Mouse (Mus musculus) testis, adult 2 months (tissue): ENCODE measurements around the gene Slc35e3.

Source experiments
- CTCF ChIP-seq: fragments of 200-500 bp; IDR thresholded peaks from 2 replicates; pipeline ENCODE4 v1.5.1; 2012; ENCODE audit warnings: low read depth, mild to moderate bottlenecking, inconsistent platforms, low read length, moderate library complexity; ENCODE audit not compliant: control insufficient read depth, insufficient read depth, insufficient replicate concordance
- POLR2A ChIP-seq: fragments of 200-500 bp; IDR thresholded peaks from 2 replicates; pipeline ENCODE4 v1.6.1; 2012; ENCODE audit warnings: low read depth, mild to moderate bottlenecking, inconsistent platforms, low read length, moderate library complexity; ENCODE audit not compliant: control insufficient read depth

- TF ChIP-seq CTCF (no peak), POLR2A (no peak)
Observed at GRCm38 (mm10) chr10:117760831-117761335, 14.7 kb upstream of the Slc35e3 start.
